ENCODE assay signal across 35 mouse cellular contexts in genomic region chr2:167474218-167474617, GRCm38 (mm10).
"Had no signal": no experiment of that assay in that cellular context is flagged by ENCODE, and none has a peak within 500 bp of the region (broad histone marks: within the 10 kb centered on the region; RNA-seq: fewer than 3 reads in every experiment).

No protein-coding gene starts in this region.

- H3K27me3 ChIP-seq: heart, embryonic 12.5 days; heart, embryonic 13.5 days; heart, embryonic 15.5 days; hindbrain, embryonic 12.5 days; hindbrain, embryonic 13.5 days; hindbrain, embryonic 15.5 days; intestine, embryonic 15.5 days; kidney, embryonic 15.5 days had no signal

- H3K4me3 ChIP-seq: heart, embryonic 12.5 days; heart, embryonic 13.5 days; heart, embryonic 15.5 days; hindbrain, embryonic 10.5 days; hindbrain, embryonic 12.5 days; hindbrain, embryonic 13.5 days; hindbrain, embryonic 15.5 days; intestine, embryonic 15.5 days; kidney, embryonic 15.5 days; layer of hippocampus, adult 2 months; left cerebral cortex, adult 2 months had no signal

- H3K27ac ChIP-seq: heart, embryonic 13.5 days; heart, embryonic 15.5 days; hindbrain, embryonic 10.5 days; hindbrain, embryonic 12.5 days; hindbrain, embryonic 13.5 days; hindbrain, embryonic 14.5 days; hindbrain, embryonic 15.5 days; hindbrain, postnatal 0 days; intestine, embryonic 15.5 days; kidney, embryonic 15.5 days; kidney, postnatal 0 days; layer of hippocampus, adult 2 months; left cerebral cortex, adult 2 months had no signal

- H3K4me2 ChIP-seq: heart, embryonic 11.5 days; heart, embryonic 12.5 days; heart, embryonic 13.5 days; heart, embryonic 15.5 days; hindbrain, embryonic 12.5 days; hindbrain, embryonic 13.5 days; hindbrain, embryonic 14.5 days; hindbrain, embryonic 15.5 days; intestine, embryonic 15.5 days; kidney, embryonic 15.5 days had no signal

- ATAC-seq: hindbrain, embryonic 16.5 days; hindbrain, postnatal 0 days; inflammation-experienced regulatory T-cells, adult 6 months; intestine, embryonic 15.5 days; intestine, embryonic 16.5 days; intestine, postnatal 0 days had no signal

- DNase-seq: heart, postnatal 10 days; heart, postnatal 14 days; heart, postnatal 36 days; heart, postnatal 4 days; kidney, adult 11 months; kidney, adult 18-20 months; kidney, adult 2 months; kidney, adult 8-10 months; kidney, adult 9 months; kidney, postnatal 10 days; kidney, postnatal 14 days; kidney, postnatal 25 days; kidney, postnatal 36 days; kidney, postnatal 4 days; layer of hippocampus, adult 9-11 months; layer of hippocampus, postnatal 36 days had no signal

- H3K9me3 ChIP-seq: heart, embryonic 12.5 days; heart, embryonic 13.5 days; heart, embryonic 15.5 days; hindbrain, embryonic 10.5 days; hindbrain, embryonic 12.5 days; hindbrain, embryonic 13.5 days; hindbrain, embryonic 15.5 days; intestine, embryonic 15.5 days; kidney, embryonic 15.5 days had no signal

- H3K9ac ChIP-seq: heart, embryonic 12.5 days; heart, embryonic 13.5 days; heart, embryonic 15.5 days; hindbrain, embryonic 12.5 days; hindbrain, embryonic 13.5 days; hindbrain, embryonic 14.5 days; hindbrain, embryonic 15.5 days; intestine, embryonic 15.5 days; kidney, embryonic 15.5 days had no signal
